Mouse (Mus musculus) thymus, adult 2 months (tissue): ENCODE data around the gene Bglap.
"Not testable (repeated sequence)": the region's sequence is repeated elsewhere in the genome, so short reads cannot be mapped to it uniquely, and the experiment has no call there.

Experiments
- CTCF ChIP-seq: fragments of 200-500 bp; IDR thresholded peaks from 2 replicates; pipeline ENCODE4 v1.5.1; 2012; ENCODE audit warnings: mild to moderate bottlenecking, control low read depth, low read length, moderate library complexity, borderline replicate concordance; ENCODE audit not compliant: control insufficient read depth, poor library complexity, insufficient read depth; ENCODE audit errors: extremely low read depth
- POLR2A ChIP-seq: fragments of 200-500 bp; IDR thresholded peaks from 2 replicates; pipeline ENCODE4 v1.6.1; 2012; ENCODE audit warnings: mild to moderate bottlenecking, low read length, control low read depth, moderate library complexity; ENCODE audit not compliant: control insufficient read depth, poor library complexity, insufficient read depth; ENCODE audit errors: extremely low read depth

DNA sequence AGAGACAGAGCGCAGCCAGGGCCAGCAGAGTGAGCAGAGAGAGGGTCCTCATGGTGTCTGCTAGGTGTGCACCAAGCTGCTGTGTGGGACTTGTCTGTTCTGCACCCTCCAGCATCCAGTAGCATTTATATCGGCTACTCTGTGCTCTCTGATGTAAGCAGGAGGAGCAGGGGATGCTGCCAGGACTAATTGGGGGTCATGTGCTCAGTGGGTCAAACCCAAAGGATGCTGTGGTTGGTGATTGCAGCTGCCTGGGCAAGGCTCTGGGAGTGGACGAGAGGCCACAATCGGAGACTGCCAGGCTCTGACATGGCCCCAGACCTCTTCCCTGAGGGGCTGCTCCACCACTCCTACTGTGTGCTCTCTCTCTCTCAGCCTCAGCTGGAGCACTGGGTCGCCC, 5.7 kb downstream of the Bglap start, which contains the start of gene Bglap2:
- TF ChIP-seq POLR2A, CTCF: not testable (repeated sequence)
